Mouse (Mus musculus): ENCODE results near the gene Odf2l. TPM values are rescaled to one million over a fixed set of nuclear protein-coding genes. Genes with fewer than 3 reads are reported as not detected.

Odf2l gene
- polyA plus RNA-seq, 1 experiment from 2014 or later, result 12.6 TPM

DNA sequence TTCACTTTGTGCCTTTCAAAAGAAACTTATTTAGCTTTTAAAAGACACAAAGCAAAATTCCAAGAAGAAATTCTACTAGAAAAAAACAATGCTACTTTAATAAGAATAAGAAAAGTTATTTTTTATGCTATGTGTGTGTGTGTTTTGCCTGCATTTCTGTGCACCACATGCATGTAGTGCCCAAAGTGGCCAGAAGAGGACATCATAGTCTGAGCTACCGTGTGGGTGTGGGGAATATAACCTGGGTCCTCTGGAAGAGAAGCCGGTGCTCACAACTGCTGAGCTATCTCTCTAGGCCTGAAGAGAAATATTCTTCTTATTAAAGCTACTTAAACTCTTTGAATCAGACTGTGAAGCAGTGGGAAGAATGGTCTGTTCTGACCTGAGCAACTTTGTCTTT, 29.1 kb downstream of the Odf2l start:
- Histone ChIP-seq H3K27ac (replicated peaks; ENCODE audit: low read depth, low read length) (no peak overlapping the region), H3K27me3 (replicated peaks; ENCODE audit: control insufficient read depth, insufficient read depth, low read length) (no peaks in the 10 kb centered on the region), H3K9ac (ENCODE audit: low read depth, low read length) (no peak overlapping the region), H3K9me3 (ENCODE audit: control insufficient read depth, low read length) (no peaks in the 10 kb centered on the region), H3K36me3 (ENCODE audit: control insufficient read depth, insufficient read depth, low read length) (peaks cover 19% of the 10 kb centered on the region; the same call in 1 of the 2 replicates), H3K4me2 (ENCODE audit: low read depth, low read length) (no peak overlapping the region), H3K4me3 (ENCODE audit: low read depth, low read length) (no peak overlapping the region), H3K4me1 (ENCODE audit: control insufficient read depth, insufficient read depth, low read length) (no peaks in the 10 kb centered on the region)
- no peak for DNase-seq (ENCODE audit: low spot score)
- no peak for ATAC-seq (ENCODE audit: low read depth)
- WGBS, result 83% methylated on average over 2 of the region's 2 CpGs

GRCm38 (mm10) chr3:145147952-145148351, 29.6 kb downstream of the Odf2l start:
- peaks cover 19% of the 10 kb centered on the region; the same call in 1 of the 2 replicates for H3K36me3 ChIP-seq (ENCODE audit: control insufficient read depth, insufficient read depth, low read length)
- no peak for ATAC-seq (ENCODE audit: low read depth)

DNA sequence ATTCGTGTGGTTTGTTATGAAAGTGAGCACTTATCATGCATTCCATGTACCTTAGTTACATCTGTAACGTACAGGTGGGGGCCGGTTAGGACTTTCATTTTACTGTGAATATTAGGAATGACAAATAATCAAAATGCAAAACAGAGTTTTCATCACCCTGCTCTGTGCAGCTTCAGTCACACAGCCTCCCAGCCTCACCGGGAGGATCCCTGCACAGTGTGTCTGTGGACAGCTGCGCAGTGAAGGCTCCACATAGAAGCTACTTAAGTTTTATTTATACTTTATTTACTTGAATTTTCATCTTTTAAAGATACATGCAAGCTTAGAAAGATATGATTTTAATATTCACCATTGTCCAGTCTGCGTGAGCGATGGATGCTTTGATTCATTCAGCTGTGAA, 32.7 kb downstream of the Odf2l start:
- H3K9ac ChIP-seq (ENCODE audit: low read depth, low read length), result no peak overlapping the region
- H3K9me3 ChIP-seq (ENCODE audit: control insufficient read depth, low read length), result no peaks in the 10 kb centered on the region
- peaks cover 33% of the 10 kb centered on the region for H3K36me3 ChIP-seq (ENCODE audit: control insufficient read depth, insufficient read depth, low read length)
- no peak for DNase-seq (ENCODE audit: low spot score)
- H3K4me1 ChIP-seq (ENCODE audit: control insufficient read depth, insufficient read depth, low read length), result no peaks in the 10 kb centered on the region
- H3K27me3 ChIP-seq (replicated peaks; ENCODE audit: control insufficient read depth, insufficient read depth, low read length), result no peaks in the 10 kb centered on the region
- WGBS, result 87% methylated on average over 7 of the region's 7 CpGs
- no peak overlapping the region for H3K4me2 ChIP-seq (ENCODE audit: low read depth, low read length)
- ATAC-seq (ENCODE audit: low read depth), result no peak
- H3K4me3 ChIP-seq (ENCODE audit: low read depth, low read length), result no peak overlapping the region
- H3K27ac ChIP-seq (replicated peaks; ENCODE audit: low read depth, low read length), result no peak overlapping the region

More at GRCm38 (mm10) chr3:145147952-145148351, 29.6 kb downstream of the Odf2l start:
- Histone ChIP-seq H3K4me2 (ENCODE audit: low read depth, low read length) (no peak overlapping the region), H3K4me3 (ENCODE audit: low read depth, low read length) (no peak overlapping the region), H3K4me1 (ENCODE audit: control insufficient read depth, insufficient read depth, low read length) (no peaks in the 10 kb centered on the region), H3K9ac (ENCODE audit: low read depth, low read length) (no peak overlapping the region), H3K27ac (replicated peaks; ENCODE audit: low read depth, low read length) (no peak overlapping the region), H3K27me3 (replicated peaks; ENCODE audit: control insufficient read depth, insufficient read depth, low read length) (no peaks in the 10 kb centered on the region), H3K9me3 (ENCODE audit: control insufficient read depth, low read length) (no peaks in the 10 kb centered on the region)
- no peak for DNase-seq (ENCODE audit: low spot score)

DNA sequence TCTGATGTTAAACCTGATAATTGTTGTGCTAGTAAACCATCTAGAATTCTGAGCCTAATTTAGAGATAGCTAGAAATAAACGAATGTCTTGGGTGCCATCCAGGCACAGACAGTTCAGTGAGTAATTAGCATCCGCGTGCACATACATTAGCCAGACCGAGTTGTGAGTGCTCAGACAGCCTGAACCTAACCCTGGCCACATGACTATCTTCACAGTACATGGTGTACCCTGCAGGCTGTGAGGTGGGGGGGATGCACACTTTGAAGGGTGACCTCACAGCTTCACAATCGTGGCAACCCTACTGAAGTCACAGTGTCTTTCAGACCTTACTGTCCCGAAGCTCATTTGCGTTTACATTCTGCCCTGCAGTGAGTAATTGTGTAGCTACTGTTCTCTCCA, 33.5 kb downstream of the Odf2l start:
- no peak overlapping the region for H3K4me3 ChIP-seq (ENCODE audit: low read depth, low read length)
- no peak overlapping the region for H3K4me2 ChIP-seq (ENCODE audit: low read depth, low read length)
- H3K27ac ChIP-seq (replicated peaks; ENCODE audit: low read depth, low read length), result no peak overlapping the region
- H3K9ac ChIP-seq (ENCODE audit: low read depth, low read length), result no peak overlapping the region
- DNase-seq (ENCODE audit: low spot score), result no peak
- H3K4me1 ChIP-seq (ENCODE audit: control insufficient read depth, insufficient read depth, low read length), result 0 out of 2 replicates have a peak, but pooled peaks cover 4% of the 10 kb centered on the region
- 87% methylated on average over 7 of the region's 7 CpGs for WGBS
- no peak for ATAC-seq (ENCODE audit: low read depth)
- peaks cover 29% of the 10 kb centered on the region for H3K36me3 ChIP-seq (ENCODE audit: control insufficient read depth, insufficient read depth, low read length)
- H3K27me3 ChIP-seq (replicated peaks; ENCODE audit: control insufficient read depth, insufficient read depth, low read length), result no peaks in the 10 kb centered on the region
- no peaks in the 10 kb centered on the region for H3K9me3 ChIP-seq (ENCODE audit: control insufficient read depth, low read length)

DNA sequence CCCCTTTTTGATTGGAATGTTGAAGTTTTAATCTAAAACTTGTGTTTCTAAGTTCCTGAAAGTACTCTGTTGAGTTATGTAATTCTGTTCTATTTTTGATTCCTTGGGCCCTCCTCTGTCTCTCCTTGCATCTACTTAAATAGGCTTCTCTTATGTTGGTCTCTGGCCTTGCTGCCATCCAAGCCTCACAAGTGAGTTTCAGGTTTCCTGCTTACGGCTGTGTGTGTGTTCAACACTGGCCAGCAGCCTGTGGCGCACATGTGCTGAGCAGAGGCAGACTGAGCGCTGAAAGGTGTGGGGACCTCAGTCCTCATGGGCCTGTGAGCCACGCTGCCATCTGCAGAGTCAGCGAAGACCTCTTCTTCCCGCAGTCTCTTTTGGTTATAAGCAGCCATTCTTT, 38.5 kb downstream of the Odf2l start:
- H3K27ac ChIP-seq (replicated peaks; ENCODE audit: low read depth, low read length), result peak overlapping the region; percentile 67

DNA sequence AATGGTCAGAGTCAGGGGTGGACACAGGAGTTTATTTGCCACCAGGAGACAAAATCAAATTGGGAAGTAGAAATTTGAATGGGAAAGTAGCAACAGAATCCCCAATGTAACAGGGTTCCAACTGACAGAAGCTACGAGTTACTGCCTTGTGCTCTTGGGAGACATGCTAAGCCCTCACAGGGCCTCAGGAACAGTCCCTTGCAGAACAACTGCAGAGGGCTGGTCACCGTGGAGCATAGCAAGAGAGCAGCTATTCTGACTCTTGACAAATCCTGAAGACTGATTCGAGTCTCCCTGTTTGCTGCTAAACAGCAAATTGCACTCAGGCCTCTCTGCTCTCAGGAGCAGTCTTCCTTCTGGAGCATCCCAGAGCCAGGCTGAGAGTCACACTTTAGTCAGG, 40.1 kb downstream of the Odf2l start:
- DNase-seq (ENCODE audit: low spot score), result no peak
- Histone ChIP-seq H3K4me2 (ENCODE audit: low read depth, low read length) (no peak overlapping the region), H3K9me3 (ENCODE audit: control insufficient read depth, low read length) (no peaks in the 10 kb centered on the region), H3K4me1 (ENCODE audit: control insufficient read depth, insufficient read depth, low read length) (0 out of 2 replicates have a peak, but pooled peaks cover 4% of the 10 kb centered on the region), H3K36me3 (ENCODE audit: control insufficient read depth, insufficient read depth, low read length) (peaks cover 14% of the 10 kb centered on the region), H3K27ac (replicated peaks; ENCODE audit: low read depth, low read length) (no peak overlapping the region), H3K27me3 (replicated peaks; ENCODE audit: control insufficient read depth, insufficient read depth, low read length) (no peaks in the 10 kb centered on the region), H3K9ac (ENCODE audit: low read depth, low read length) (no peak overlapping the region), H3K4me3 (ENCODE audit: low read depth, low read length) (no peak overlapping the region)
- ATAC-seq (ENCODE audit: low read depth), result no peak
- 90% methylated on average over 3 of the region's 3 CpGs for WGBS

More for the DNA sequence above, 38.5 kb downstream of the Odf2l start:
- ATAC-seq (ENCODE audit: low read depth) (peak; percentile 70), DNase-seq (ENCODE audit: low spot score) (peak; percentile 63)
- Histone ChIP-seq H3K4me3 (ENCODE audit: low read depth, low read length) (no peak overlapping the region), H3K36me3 (ENCODE audit: control insufficient read depth, insufficient read depth, low read length) (peaks cover 14% of the 10 kb centered on the region), H3K9ac (ENCODE audit: low read depth, low read length) (no peak overlapping the region), H3K9me3 (ENCODE audit: control insufficient read depth, low read length) (no peaks in the 10 kb centered on the region), H3K27me3 (replicated peaks; ENCODE audit: control insufficient read depth, insufficient read depth, low read length) (no peaks in the 10 kb centered on the region), H3K4me2 (ENCODE audit: low read depth, low read length) (no peak overlapping the region), H3K4me1 (ENCODE audit: control insufficient read depth, insufficient read depth, low read length) (0 out of 2 replicates have a peak, but pooled peaks cover 4% of the 10 kb centered on the region)
- WGBS, result 45% methylated on average over 6 of the region's 6 CpGs

DNA sequence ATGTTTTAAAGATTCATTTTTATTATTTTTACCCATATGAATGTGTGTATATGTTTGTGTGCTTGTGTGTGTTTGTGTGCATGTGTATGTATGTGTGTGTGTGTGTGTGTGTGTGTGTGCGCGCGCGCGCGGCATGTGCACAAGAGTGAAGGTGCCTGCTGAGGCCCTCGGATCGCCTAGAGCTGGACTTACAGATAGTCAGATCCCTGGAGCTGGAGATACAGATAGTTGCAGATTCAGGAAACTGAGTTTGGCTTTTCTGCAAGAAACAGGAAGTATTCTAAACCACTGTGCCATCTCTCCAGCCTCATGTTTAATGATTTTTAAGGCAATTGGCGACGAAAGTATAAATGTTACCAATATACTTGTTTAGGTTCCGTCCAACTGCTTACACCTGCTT, 48.4 kb downstream of the Odf2l start:
- Histone ChIP-seq H3K27me3 (replicated peaks; ENCODE audit: control insufficient read depth, insufficient read depth, low read length) (no peaks in the 10 kb centered on the region), H3K9me3 (ENCODE audit: control insufficient read depth, low read length) (no peaks in the 10 kb centered on the region), H3K27ac (replicated peaks; ENCODE audit: low read depth, low read length) (no peak overlapping the region), H3K4me3 (ENCODE audit: low read depth, low read length) (no peak overlapping the region), H3K9ac (ENCODE audit: low read depth, low read length) (no peak overlapping the region), H3K4me1 (ENCODE audit: control insufficient read depth, insufficient read depth, low read length) (peaks cover 2% of the 10 kb centered on the region; the same call in 1 of the 2 replicates), H3K36me3 (ENCODE audit: control insufficient read depth, insufficient read depth, low read length) (no peaks in the 10 kb centered on the region), H3K4me2 (ENCODE audit: low read depth, low read length) (no peak overlapping the region)
- ATAC-seq (ENCODE audit: low read depth), result no peak
- no peak for DNase-seq (ENCODE audit: low spot score)
- WGBS, result 94% methylated on average over 11 of the region's 11 CpGs

DNA sequence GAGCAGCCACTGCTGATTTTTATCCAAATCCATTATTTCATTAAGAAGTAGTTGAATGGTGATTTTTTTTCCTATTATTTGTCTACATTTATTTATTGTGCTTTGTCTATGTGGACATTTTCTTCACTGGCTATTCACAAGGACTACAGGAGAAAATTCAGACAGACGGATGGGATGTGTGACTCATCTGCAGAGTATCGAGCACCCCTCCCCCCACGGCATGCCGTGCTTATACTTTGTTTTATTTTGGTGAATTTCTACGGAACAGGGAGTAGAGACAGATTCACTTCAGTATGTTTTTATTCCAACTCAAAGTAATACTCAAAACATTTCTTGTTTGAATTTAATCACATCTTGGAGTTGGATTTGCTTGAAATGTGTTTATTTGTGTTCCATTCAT, 49.4 kb downstream of the Odf2l start:
- WGBS, result 70% methylated on average over 5 of the region's 5 CpGs
- H3K9ac ChIP-seq (ENCODE audit: low read depth, low read length), result no peak overlapping the region
- no peaks in the 10 kb centered on the region for H3K9me3 ChIP-seq (ENCODE audit: control insufficient read depth, low read length)
- no peaks in the 10 kb centered on the region for H3K27me3 ChIP-seq (replicated peaks; ENCODE audit: control insufficient read depth, insufficient read depth, low read length)
- peaks cover 4% of the 10 kb centered on the region; the same call in 1 of the 2 replicates for H3K4me1 ChIP-seq (ENCODE audit: control insufficient read depth, insufficient read depth, low read length)
- H3K36me3 ChIP-seq (ENCODE audit: control insufficient read depth, insufficient read depth, low read length), result no peaks in the 10 kb centered on the region
- no peak for ATAC-seq (ENCODE audit: low read depth)
- H3K4me3 ChIP-seq (ENCODE audit: low read depth, low read length), result no peak overlapping the region
- no peak overlapping the region for H3K27ac ChIP-seq (replicated peaks; ENCODE audit: low read depth, low read length)
- H3K4me2 ChIP-seq (ENCODE audit: low read depth, low read length), result no peak overlapping the region
- DNase-seq (ENCODE audit: low spot score), result no peak

GRCm38 (mm10) chr3:145168844-145169696, 50.7 kb downstream of the Odf2l start:
- H3K4me1 ChIP-seq (ENCODE audit: control insufficient read depth, insufficient read depth, low read length), result peaks cover 6% of the 10 kb centered on the region; the same call in 1 of the 2 replicates
- no peak overlapping the region for H3K9ac ChIP-seq (ENCODE audit: low read depth, low read length)
- H3K27me3 ChIP-seq (replicated peaks; ENCODE audit: control insufficient read depth, insufficient read depth, low read length), result no peaks in the 10 kb centered on the region
- 62% methylated on average over 13 of the region's 13 CpGs for WGBS
- no peak overlapping the region for H3K27ac ChIP-seq (replicated peaks; ENCODE audit: low read depth, low read length)
- no peak overlapping the region for H3K4me2 ChIP-seq (ENCODE audit: low read depth, low read length)
- no peak for DNase-seq (ENCODE audit: low spot score)
- H3K36me3 ChIP-seq (ENCODE audit: control insufficient read depth, insufficient read depth, low read length), result no peaks in the 10 kb centered on the region
- ATAC-seq (ENCODE audit: low read depth), result no peak
- no peak overlapping the region for H3K4me3 ChIP-seq (ENCODE audit: low read depth, low read length)
- no peaks in the 10 kb centered on the region for H3K9me3 ChIP-seq (ENCODE audit: control insufficient read depth, low read length)
